Mouse (Mus musculus) liver, embryonic 14.5 days (tissue): ENCODE measurements around the gene Prss36.

Experiments used
- CTCF ChIP-seq: IDR thresholded peaks from 2 replicates; pipeline ENCODE4 v1.5.1; 2016; ENCODE audit warnings: antibody characterized with exemption, low read depth, control low read depth
- EP300 ChIP-seq: IDR thresholded peaks from 2 replicates; pipeline ENCODE4 v1.6.1; 2016; ENCODE audit warnings: antibody characterized with exemption, low read depth

GRCm38 (mm10) chr7:127908656-127909055 lies 37.9 kb downstream of the Prss36 start:
- TF ChIP-seq CTCF (no peak), EP300 (no peak)
